Mouse (Mus musculus): ENCODE data around the gene Capn8. TPM values are rescaled to one million over a fixed set of nuclear protein-coding genes. Genes with fewer than 3 reads are reported as not detected.

Capn8 gene
- polyA plus RNA-seq, 1 experiment from 2014 or later, result 2.1 TPM

- H3K36me3 ChIP-seq (ENCODE audit: control insufficient read depth, insufficient read depth, low read length), result no peaks in the 10 kb centered on the region
- H3K9me3 ChIP-seq (ENCODE audit: control insufficient read depth, low read length), result no peaks in the 10 kb centered on the region
- H3K27ac ChIP-seq (ENCODE audit: low read depth), result no peak overlapping the region
- 87% methylated on average over 6 of the region's 6 CpGs for WGBS
- H3K9ac ChIP-seq (ENCODE audit: low read length), result no peak overlapping the region
- no peak overlapping the region for H3K4me3 ChIP-seq (ENCODE audit: low read depth, low read length)
- DNase-seq (ENCODE audit: low spot score) (no peak), ATAC-seq (replicated peaks; ENCODE audit: low FRiP score, low TSS enrichment, low read depth) (no peak)
- no peaks in the 10 kb centered on the region for H3K27me3 ChIP-seq (replicated peaks; ENCODE audit: control insufficient read depth, insufficient read depth, low read length)
- no peaks in the 10 kb centered on the region for H3K4me1 ChIP-seq (replicated peaks; ENCODE audit: control insufficient read depth, insufficient read depth, low read length)
- H3K4me2 ChIP-seq (ENCODE audit: low read length), result no peak overlapping the region
These were observed 19.4 kb downstream of the Capn8 start for GRCm38 (mm10) chr1:182584169-182584568.

GRCm38 (mm10) chr1:182585162-182585840 is 20.5 kb downstream of the Capn8 start:
- WGBS, result 17% methylated on average over 16 of the region's 16 CpGs
- no peaks in the 10 kb centered on the region for H3K36me3 ChIP-seq (ENCODE audit: control insufficient read depth, insufficient read depth, low read length)
- no peaks in the 10 kb centered on the region for H3K9me3 ChIP-seq (ENCODE audit: control insufficient read depth, low read length)
- peak; percentile 62; the same call in 1 of the 2 replicates for ATAC-seq (replicated peaks; ENCODE audit: low FRiP score, low TSS enrichment, low read depth)
- H3K4me2 ChIP-seq (ENCODE audit: low read length), result peak overlapping the region; percentile 42
- no peak overlapping the region for H3K9ac ChIP-seq (ENCODE audit: low read length)
- H3K27me3 ChIP-seq (replicated peaks; ENCODE audit: control insufficient read depth, insufficient read depth, low read length), result no peaks in the 10 kb centered on the region
- peak; percentile 62 for DNase-seq (ENCODE audit: low spot score)
- peak overlapping the region; percentile 15; the same call in 1 of the 2 replicates for H3K4me3 ChIP-seq (ENCODE audit: low read depth, low read length)
- H3K27ac ChIP-seq (ENCODE audit: low read depth), result no peak overlapping the region
- no peaks in the 10 kb centered on the region for H3K4me1 ChIP-seq (replicated peaks; ENCODE audit: control insufficient read depth, insufficient read depth, low read length)

- 56% methylated on average over 4 of the region's 4 CpGs for WGBS
- Histone ChIP-seq H3K9me3 (ENCODE audit: control insufficient read depth, low read length) (no peaks in the 10 kb centered on the region), H3K4me2 (ENCODE audit: low read length) (no peak overlapping the region), H3K27me3 (replicated peaks; ENCODE audit: control insufficient read depth, insufficient read depth, low read length) (no peaks in the 10 kb centered on the region), H3K9ac (ENCODE audit: low read length) (no peak overlapping the region), H3K27ac (ENCODE audit: low read depth) (no peak overlapping the region), H3K4me3 (ENCODE audit: low read depth, low read length) (no peak overlapping the region), H3K36me3 (ENCODE audit: control insufficient read depth, insufficient read depth, low read length) (no peaks in the 10 kb centered on the region), H3K4me1 (replicated peaks; ENCODE audit: control insufficient read depth, insufficient read depth, low read length) (no peaks in the 10 kb centered on the region)
- DNase-seq (ENCODE audit: low spot score) (no peak), ATAC-seq (replicated peaks; ENCODE audit: low FRiP score, low TSS enrichment, low read depth) (no peak)
These were observed 22.9 kb downstream of the Capn8 start for GRCm38 (mm10) chr1:182587706-182588105.

GRCm38 (mm10) chr1:182591491-182591890 is 26.7 kb downstream of the Capn8 start:
- Histone ChIP-seq H3K4me2 (ENCODE audit: low read length) (no peak overlapping the region), H3K4me3 (ENCODE audit: low read depth, low read length) (no peak overlapping the region), H3K9ac (ENCODE audit: low read length) (no peak overlapping the region), H3K9me3 (ENCODE audit: control insufficient read depth, low read length) (no peaks in the 10 kb centered on the region), H3K27me3 (replicated peaks; ENCODE audit: control insufficient read depth, insufficient read depth, low read length) (no peaks in the 10 kb centered on the region), H3K27ac (ENCODE audit: low read depth) (no peak overlapping the region), H3K36me3 (ENCODE audit: control insufficient read depth, insufficient read depth, low read length) (no peaks in the 10 kb centered on the region), H3K4me1 (replicated peaks; ENCODE audit: control insufficient read depth, insufficient read depth, low read length) (no peaks in the 10 kb centered on the region)
- WGBS, result 79% methylated on average over 7 of the region's 7 CpGs
- DNase-seq (ENCODE audit: low spot score) (no peak), ATAC-seq (replicated peaks; ENCODE audit: low FRiP score, low TSS enrichment, low read depth) (no peak)

GRCm38 (mm10) chr1:182592436-182592835 is 27.6 kb downstream of the Capn8 start:
- ATAC-seq (replicated peaks; ENCODE audit: low FRiP score, low TSS enrichment, low read depth) (no peak), DNase-seq (ENCODE audit: low spot score) (no peak)
- Histone ChIP-seq H3K4me3 (ENCODE audit: low read depth, low read length) (no peak overlapping the region), H3K4me1 (replicated peaks; ENCODE audit: control insufficient read depth, insufficient read depth, low read length) (no peaks in the 10 kb centered on the region), H3K27ac (ENCODE audit: low read depth) (no peak overlapping the region), H3K4me2 (ENCODE audit: low read length) (no peak overlapping the region), H3K9me3 (ENCODE audit: control insufficient read depth, low read length) (no peaks in the 10 kb centered on the region), H3K36me3 (ENCODE audit: control insufficient read depth, insufficient read depth, low read length) (no peaks in the 10 kb centered on the region), H3K9ac (ENCODE audit: low read length) (no peak overlapping the region), H3K27me3 (replicated peaks; ENCODE audit: control insufficient read depth, insufficient read depth, low read length) (no peaks in the 10 kb centered on the region)
- 39% methylated on average over 4 of the region's 4 CpGs for WGBS

- DNase-seq (ENCODE audit: low spot score), result no peak
- no peak overlapping the region for H3K9ac ChIP-seq (ENCODE audit: low read length)
- H3K27me3 ChIP-seq (replicated peaks; ENCODE audit: control insufficient read depth, insufficient read depth, low read length), result no peaks in the 10 kb centered on the region
- H3K27ac ChIP-seq (ENCODE audit: low read depth), result no peak overlapping the region
- H3K9me3 ChIP-seq (ENCODE audit: control insufficient read depth, low read length), result no peaks in the 10 kb centered on the region
- H3K36me3 ChIP-seq (ENCODE audit: control insufficient read depth, insufficient read depth, low read length), result no peaks in the 10 kb centered on the region
- H3K4me3 ChIP-seq (ENCODE audit: low read depth, low read length), result no peak overlapping the region
- H3K4me2 ChIP-seq (ENCODE audit: low read length), result no peak overlapping the region
- H3K4me1 ChIP-seq (replicated peaks; ENCODE audit: control insufficient read depth, insufficient read depth, low read length), result no peaks in the 10 kb centered on the region
- no peak for ATAC-seq (replicated peaks; ENCODE audit: low FRiP score, low TSS enrichment, low read depth)
- 75% methylated on average over 17 of the region's 17 CpGs for WGBS
These were observed 40.7 kb downstream of the Capn8 start for GRCm38 (mm10) chr1:182605330-182606150.

GRCm38 (mm10) chr1:182609701-182610335 is 45.0 kb downstream of the Capn8 start:
- WGBS, result 75% methylated on average over 4 of the region's 4 CpGs
- Histone ChIP-seq H3K27me3 (replicated peaks; ENCODE audit: control insufficient read depth, insufficient read depth, low read length) (no peaks in the 10 kb centered on the region), H3K9me3 (ENCODE audit: control insufficient read depth, low read length) (no peaks in the 10 kb centered on the region), H3K4me1 (replicated peaks; ENCODE audit: control insufficient read depth, insufficient read depth, low read length) (no peaks in the 10 kb centered on the region), H3K4me2 (ENCODE audit: low read length) (no peak overlapping the region), H3K4me3 (ENCODE audit: low read depth, low read length) (no peak overlapping the region), H3K36me3 (ENCODE audit: control insufficient read depth, insufficient read depth, low read length) (no peaks in the 10 kb centered on the region), H3K27ac (ENCODE audit: low read depth) (no peak overlapping the region), H3K9ac (ENCODE audit: low read length) (no peak overlapping the region)
- DNase-seq (ENCODE audit: low spot score) (no peak), ATAC-seq (replicated peaks; ENCODE audit: low FRiP score, low TSS enrichment, low read depth) (no peak)

- WGBS, result 35% methylated on average over 1 of the region's 1 CpGs
- Histone ChIP-seq H3K4me1 (replicated peaks; ENCODE audit: control insufficient read depth, insufficient read depth, low read length) (no peaks in the 10 kb centered on the region), H3K27me3 (replicated peaks; ENCODE audit: control insufficient read depth, insufficient read depth, low read length) (no peaks in the 10 kb centered on the region), H3K9ac (ENCODE audit: low read length) (no peak overlapping the region), H3K4me2 (ENCODE audit: low read length) (no peak overlapping the region), H3K36me3 (ENCODE audit: control insufficient read depth, insufficient read depth, low read length) (no peaks in the 10 kb centered on the region), H3K4me3 (ENCODE audit: low read depth, low read length) (no peak overlapping the region), H3K9me3 (ENCODE audit: control insufficient read depth, low read length) (no peaks in the 10 kb centered on the region), H3K27ac (ENCODE audit: low read depth) (no peak overlapping the region)
- ATAC-seq (replicated peaks; ENCODE audit: low FRiP score, low TSS enrichment, low read depth), result no peak
- DNase-seq (ENCODE audit: low spot score), result no peak
These were observed 50.7 kb downstream of the Capn8 start for GRCm38 (mm10) chr1:182615465-182615864.
